Mouse (Mus musculus) layer of hippocampus, adult 18-20 months (tissue): ENCODE measurements around the gene Map10. TPM values are rescaled to one million over a fixed set of nuclear protein-coding genes. Genes with fewer than 3 reads are reported as not detected.
A peak's percentile ranks its signal among the peaks of the same experiment; 100 is the strongest.

ENCODE experiments used
- DNase-seq, 2 experiments: peaks; one replicate each; pipeline ENCODE4 v3.0.0; 2022; ENCODE audit warnings: low spot score in 2 of 2
- long read RNA-seq: library from polyadenylated mRNA; stranded (forward); transcript quantifications from one replicate; pipeline ENCODE4 v2.0.0, GENCODE M21; 2021
- total RNA-seq, 2 experiments: library from RNA; stranded (reverse); gene quantifications; 2 replicates each; pipeline ENCODE4 v1.2.3; 2021

The Map10 gene
- 1 to 10 TPM; 4.9 to 5.6 TPM for total RNA-seq
- long read RNA-seq, transcript Map10-201 (1 exons, 3,542 nt), result major isoform, 12 of 12 reads
- long read RNA-seq, partial matches to known transcripts, result 0 of 12 reads
- long read RNA-seq, other reads (novel, unspliced or antisense), result 0 of 12 reads

DNA sequence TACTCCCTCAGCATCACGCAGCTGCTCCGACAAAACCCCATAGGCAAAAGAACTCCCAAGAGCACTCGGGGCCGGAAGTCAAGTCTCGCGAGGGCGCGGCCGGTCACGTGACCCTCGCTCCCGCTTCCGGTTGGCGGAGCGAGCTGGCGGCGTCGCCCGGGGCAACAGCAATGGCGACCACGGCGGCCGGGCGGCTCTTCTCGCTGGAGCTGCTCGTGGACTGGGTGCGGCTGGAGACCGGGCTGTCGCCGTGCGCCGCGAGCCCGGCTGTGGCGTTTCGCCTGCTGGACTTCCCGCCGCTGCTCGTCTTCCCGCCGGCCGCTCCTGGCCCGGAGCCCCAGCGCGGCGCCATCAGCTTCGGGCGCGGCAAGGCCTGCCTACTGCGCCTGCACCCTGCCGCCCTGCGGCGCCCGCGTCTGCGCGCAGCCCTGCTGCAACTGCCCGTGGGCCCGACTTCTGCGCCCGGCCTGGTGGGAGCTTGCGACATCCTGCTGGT is at the start of gene Map10:
Map10 (plus strand) TSS at position 119 of the 496 bp plus-strand sequence.
- DNase-seq, result peak; percentile 87 to 94

DNA sequence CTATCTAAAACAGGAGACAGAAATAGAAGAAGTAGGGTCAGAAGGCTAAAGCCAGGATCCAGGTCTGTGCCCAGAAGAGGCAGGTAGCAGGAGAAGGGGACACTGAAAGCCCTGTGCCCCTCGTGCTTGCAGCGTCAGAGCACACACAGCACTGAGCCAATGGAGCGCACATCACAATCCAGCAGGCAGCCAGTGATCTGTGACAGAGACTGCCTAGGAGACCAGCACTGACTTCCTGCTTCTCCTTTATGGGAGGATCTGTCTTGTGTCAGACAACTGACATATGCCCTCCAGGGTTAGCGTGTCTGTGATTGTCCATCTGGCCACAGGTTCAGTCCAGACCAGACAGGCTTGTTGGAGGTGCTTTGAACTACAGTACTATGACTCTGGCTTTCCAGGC is 49.3 kb upstream of the Map10 start:
- no peak for DNase-seq

DNA sequence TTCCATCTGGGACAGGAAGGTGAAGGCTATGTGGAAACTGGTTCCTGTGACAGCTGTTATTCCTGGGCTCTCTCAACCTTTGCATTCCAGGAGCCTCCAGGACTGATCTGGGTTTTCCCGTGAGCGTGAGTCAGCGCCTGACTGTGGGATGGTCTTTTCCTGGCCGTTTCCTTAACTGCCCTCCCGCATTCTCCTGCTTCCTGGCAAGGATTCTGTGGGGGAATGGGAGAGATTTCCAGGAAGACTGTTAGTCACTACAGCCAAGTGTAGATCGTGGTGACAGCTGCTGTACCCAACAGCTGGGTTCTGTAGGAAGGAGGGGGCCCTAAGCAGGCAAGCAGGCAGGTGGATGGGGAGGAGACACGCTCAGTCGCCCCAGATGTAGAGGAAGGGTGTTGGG is 45.3 kb upstream of the Map10 start:
- DNase-seq, result no peak

DNA sequence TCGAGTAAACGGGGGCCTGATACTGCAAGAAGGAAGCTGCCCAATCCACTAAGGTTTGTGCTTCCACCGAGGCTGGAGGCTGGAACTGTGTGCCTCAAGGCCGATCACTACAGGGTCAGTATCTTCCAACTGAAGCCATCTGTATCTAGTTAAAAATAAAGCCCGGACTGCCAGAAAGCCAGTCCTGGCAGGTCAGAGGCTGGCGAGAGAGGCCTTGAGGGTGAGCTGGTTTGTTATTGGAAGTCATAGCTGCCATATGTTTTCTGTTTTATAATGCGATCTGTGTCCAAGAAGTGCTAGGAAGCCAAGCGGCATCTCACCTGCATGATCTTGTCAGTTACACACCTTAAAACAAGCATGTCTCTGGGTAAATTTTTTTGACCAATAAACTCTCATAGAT is 43.2 kb upstream of the Map10 start:
- no peak for DNase-seq

DNA sequence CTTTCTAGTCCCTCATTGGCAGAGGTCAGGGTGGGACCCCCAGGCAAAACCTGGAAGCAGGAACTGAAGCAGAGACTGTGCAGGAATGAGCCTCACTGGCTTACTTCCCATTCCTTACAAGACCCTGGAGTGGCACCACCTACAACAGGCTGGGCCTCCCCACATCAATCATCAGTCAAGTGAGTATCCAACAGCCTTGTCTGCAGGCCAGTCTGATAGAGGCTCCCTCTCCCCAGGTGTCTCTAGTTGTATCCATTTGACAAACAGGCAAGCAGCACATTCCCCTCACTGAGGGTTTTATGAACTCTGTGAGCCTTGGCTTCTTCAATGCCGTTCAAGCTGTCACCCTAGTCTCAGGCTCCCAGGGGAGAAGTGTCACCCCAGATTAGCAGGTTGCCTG is 40.8 kb upstream of the Map10 start:
- DNase-seq, result no peak

DNA sequence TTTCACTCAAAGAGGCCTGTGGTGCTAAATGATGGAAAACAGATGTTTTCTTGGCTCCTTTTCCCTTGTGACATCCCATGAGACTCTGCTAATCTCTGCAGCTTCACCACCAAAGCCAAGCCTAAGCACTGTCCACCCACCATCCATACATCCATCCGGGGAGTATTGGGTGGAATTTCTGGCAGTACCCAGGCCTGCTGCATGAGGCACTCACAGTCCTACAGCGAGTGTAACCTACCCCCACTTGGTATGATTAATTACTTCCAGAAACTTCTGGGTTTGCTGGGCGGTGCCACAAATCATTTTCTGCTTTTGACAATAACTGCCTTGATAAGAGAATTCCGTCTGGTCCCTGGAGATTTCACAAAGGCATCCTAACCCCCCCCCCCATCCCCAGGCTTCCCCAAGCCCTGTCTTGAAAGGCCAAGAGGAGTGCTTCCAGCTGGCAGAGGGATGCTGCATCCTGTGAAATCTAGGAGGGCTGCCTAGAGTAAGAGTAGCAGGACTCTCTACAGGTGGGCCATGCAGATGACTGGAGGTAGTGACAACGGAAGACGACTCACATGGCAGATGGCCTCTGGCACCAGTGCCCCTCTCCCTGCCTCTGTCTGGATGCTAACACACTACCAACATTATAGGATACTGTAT is 31.1 kb upstream of the Map10 start:
- no peak for DNase-seq

DNA sequence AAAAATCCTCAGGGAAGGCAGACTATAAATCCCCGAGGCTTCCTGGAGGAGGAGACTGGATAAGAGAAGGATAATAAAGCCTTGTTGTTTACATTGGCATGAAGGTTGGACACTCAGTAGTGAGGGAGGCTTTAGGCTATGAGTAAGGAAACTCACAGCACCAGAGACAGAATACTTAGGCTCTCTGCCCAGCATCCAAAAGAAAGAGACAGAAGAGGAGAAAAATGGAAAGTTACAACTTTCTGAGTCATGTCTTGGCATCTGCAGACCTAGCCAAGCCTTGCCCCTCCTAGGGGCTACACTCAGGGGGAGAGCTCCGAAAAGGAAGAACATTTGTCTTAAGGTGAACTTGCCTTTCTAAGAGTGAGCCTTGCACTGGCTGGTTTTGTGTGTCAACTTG is 30.0 kb upstream of the Map10 start:
- no peak for DNase-seq

DNA sequence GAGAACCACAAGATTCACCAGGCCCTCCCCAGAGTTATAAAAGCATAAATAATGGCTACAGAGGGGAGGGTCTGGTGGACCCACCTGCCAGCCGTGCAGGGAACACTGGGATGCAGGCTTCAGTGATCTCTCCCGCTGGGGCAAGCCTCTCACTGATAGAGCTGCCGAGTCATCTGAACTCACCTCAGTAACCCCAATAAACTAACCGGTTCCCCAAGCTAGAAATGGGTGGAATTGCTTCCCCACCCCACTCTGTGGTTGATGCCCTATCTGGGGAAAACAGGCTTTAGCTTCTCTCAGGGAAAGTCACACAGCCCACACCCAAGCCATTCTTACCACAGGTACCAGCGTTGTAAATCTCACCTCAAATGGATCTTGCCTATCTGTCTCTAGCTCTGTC is 28.9 kb upstream of the Map10 start:
- DNase-seq, result no peak

DNA sequence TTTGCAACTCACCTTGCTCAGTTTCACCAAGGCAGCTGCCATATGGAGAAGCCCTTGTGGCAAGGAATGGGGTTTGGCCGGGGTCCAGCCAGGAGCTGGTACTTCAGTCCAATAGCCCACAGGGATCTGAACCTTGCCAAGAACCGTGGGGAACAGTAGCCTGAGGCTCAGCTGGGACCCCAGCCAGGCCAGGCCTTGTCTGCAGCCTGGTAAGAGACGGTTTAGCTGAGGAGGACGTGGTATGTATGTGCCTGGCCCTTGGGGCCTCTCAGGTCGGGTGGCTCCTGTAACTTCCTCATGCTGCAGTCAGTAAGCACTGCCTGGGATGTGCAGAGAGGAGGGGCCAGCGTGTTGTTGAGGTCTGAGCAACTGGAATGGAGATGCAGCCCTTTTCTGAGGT is 27.8 kb upstream of the Map10 start:
- no peak for DNase-seq

DNA sequence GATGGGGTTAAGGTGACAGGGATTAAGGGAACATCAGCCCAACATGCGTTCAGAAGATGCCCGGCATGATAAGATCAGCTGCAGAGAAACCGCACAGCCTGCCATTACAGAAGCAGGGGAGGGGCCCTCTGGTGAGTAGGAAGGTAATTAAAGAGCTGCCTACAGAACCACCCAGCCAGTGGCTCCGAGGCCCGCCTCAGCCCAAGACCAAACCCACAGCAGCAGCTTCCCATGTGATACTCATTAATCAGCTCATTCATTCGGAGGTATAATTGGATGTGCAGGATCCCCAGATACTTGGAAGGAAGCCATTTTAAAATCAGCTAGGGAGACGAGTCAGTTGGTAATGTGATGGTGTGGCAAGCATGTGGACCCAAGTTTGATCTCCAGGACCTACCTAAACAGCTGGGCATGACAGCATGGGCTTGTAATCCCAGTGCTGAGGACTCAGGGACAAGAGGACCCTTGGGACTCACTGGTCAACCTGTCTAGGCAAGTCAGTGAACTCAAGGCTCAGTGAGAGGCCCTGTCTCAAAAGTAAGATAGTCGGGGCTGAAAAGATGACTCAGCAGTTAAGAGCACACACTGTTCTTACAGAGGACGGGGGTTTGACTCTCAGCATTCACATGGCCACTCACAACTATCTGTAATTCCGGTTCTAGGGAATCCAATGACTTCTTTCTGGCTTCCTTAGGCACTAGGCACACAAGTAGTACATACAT is 23.7 kb upstream of the Map10 start:
- no peak for DNase-seq

DNA sequence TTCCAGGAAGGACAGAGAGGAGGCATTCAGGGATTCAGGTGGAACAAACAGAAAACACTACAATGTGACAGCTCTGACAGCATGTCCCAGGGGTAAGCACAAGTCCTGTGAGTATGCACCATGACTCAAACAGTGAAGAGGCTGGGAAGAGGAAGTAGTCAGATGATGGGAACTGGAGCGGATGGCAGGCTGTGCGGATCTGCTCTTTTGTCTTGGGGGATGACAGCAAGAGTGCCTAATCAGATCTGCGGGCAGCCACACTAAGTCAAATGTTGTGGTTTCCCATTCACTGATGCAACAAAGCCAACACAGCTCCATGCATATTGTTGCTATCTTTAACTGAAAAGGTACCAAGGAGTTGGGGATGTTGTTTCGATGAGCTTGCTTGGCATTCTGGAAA is 20.2 kb upstream of the Map10 start:
- DNase-seq, result no peak

DNA sequence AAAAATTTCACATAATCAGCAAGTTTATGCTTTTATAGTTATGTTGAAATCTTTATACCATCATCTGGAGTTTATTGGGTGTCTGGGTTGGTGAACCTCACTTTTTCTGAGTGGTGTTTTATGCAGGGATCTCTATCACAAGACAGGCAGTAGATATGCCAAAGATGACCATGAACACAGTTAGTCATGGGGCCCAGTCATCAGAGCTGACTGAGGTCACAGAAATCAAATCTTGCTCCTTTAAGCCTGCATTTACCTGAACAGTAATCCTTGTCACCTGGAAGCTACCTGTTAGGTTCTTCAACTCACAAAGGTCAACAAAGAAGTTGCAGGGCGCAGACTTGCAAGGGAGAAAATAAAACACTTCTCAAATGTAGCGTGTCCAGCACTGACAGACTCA is 14.8 kb upstream of the Map10 start:
- DNase-seq, result no peak

DNA sequence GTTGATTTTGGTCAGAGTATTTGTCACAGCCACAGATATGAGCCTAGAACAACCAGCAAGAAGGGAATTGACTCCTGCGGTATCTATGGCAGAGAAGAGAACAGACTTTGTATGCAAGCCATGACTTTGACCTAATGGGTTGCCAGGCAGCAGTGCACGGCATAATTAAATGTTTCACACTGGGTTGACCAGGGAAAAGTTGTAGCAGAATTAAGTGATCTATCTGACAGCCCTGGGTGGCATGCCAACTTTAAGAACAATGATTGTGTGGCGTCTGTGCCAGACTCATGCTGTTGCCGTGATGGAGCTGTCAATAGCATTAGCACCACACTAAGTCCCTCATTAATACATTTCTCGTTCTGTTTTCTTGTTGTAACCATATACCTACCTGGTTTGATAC is 11.1 kb upstream of the Map10 start:
- DNase-seq, result no peak

DNA sequence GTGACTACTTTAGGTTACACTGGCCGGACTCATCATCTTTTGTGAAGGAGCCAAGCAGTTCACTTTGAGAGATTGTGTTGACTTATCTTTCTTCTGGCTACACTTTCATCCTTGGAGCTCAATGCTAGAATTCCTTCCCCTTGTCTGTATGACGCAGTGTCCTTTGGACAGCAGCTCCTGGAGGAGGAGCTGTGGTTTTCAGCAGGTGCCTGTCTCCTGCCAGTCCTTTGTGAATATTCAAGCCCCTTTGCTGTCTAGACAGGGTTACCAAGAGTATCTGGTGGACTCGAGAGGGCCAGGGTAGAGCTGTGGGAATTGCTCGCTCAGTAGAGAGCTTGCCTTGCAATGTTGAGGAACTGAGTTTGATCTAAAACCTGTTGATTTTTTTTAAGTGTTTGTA is 10.7 kb upstream of the Map10 start:
- DNase-seq, result no peak

DNA sequence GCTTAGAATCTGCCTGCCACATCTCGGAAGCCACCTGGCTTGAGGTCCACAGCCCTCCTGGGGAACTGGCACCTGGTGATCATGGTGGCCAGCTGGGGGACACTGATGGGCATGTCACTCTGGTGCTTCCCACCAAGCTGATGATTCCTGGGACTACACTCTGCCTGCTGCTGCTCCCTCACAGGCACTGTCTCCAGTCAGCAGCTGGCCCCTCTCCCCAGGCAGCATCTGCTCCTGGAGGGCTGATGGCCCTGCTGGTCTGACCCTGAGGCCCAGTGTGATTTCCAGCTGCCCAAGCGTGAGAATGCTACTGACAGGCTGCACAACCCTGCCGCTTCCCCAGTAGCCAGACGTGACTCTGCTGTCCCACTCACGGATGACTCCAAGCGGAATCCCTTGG is 9.2 kb upstream of the Map10 start:
- DNase-seq, result no peak

DNA sequence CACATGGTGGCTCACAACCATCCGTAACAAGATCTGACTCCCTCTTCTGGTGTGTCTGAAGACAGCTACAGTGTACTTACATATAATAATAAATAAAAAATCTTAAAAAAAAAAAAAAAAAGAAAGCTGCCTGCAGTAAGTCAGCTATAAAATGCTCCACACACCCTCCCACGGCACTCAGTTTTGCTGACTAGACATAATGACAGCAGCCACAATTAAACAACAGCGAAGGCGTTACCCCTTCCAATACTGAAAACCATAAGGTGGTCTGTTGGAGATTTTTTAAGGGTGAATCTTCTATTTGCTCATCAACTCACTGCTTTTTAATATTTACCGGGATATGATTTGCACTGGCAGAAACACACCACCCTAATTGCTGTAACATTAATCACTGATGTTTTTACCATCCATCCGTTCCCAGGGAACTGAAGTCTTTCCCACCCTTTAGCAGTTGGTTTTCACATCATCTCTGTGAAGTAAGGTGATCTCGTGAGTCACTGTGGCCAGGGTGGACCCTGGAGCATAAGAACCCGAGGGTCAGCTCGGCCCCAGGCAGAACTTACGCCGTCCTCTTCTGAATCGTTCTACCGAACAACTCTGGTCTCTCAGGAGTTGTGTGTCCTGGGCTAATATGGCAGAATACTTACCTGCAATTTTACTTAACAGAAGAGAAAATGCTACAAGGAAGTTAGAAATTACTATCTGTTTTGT is 7.5 kb upstream of the Map10 start:
- no peak for DNase-seq

DNA sequence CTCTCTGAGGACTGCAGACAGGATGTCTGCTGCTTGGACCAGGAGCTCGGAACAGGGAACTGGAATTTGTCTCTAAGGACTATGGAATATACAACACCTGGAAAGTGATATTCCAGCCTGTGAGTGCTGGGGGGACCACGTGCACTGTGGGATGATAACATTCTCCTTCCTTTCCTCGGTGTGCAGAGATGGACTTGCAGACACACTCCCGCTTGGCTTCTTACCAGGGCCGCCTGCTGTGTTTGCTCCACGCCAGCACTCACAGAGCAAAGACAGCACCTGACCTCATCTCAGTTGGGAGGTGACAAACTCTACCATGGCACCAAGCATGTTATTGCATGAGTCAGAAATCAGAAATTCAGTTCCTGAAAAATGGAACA is 7.0 kb upstream of the Map10 start:
- no peak for DNase-seq

DNA sequence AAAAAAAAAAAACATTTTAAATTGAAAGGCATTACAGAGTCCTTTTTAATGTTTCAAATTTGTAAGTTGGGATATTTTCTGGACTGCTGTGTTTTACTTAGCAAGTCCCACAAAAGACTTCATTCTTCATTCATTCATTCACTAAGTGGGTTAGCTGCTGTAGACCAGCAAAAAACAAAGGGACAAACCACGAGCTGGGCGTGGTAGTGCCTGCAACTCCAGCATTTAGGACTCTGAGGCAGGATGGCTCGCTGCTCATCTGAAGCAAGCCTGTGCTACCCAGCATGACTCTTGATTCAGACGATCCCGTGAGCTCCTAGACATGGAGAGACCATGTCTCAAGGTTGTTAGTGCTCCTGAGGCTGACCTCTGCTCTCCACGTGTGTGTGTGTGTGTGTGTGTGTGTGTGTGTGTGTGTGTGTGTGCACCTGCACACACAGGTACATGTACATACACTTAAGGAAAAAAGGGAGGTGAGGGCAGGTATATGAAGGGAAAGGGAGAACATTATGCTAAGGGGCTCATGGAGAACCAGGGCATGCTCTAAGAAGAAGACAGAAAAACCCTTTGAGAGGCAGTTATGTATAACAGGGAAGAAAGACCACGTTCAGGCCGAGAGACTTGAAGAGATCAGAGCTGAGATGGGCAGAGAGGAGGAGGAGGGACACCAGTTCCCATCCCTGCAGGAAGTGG is 4.3 kb upstream of the Map10 start:
- no peak for DNase-seq

DNA sequence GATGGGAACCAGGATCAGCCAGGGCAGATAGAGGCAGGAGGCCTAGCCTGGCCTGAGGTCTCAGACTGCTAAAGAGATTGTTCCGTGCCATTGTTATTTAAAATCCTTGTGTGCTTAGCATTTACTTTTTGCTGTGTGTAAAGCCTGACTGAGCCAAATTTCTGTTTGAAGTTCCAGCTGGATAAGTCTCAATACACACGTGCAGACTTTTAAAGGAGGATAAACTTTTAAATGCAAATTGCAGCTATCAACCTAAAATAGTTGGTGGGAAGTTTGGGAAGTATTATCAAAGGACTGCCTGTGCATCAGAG is 3.8 kb upstream of the Map10 start:
- no peak for DNase-seq

DNA sequence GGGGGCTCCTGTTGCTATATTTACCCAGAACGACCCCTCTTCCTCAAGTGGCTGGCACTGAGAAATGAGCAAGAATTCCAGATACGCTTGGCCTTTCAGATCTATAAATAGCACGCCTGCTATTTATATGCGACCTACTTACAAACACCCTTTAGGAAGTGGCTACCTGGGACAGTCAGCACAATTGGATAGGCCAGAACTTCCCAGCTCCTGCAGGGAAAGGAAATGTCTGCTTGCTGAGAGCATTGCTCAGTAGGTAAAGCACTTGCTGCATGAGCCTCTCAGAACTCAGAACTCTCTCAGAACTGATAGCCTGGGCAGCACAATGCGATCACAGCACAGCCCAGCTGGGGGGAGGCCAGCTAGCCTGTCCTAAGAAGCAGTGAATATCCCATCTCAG is 3.4 kb upstream of the Map10 start:
- no peak for DNase-seq

DNA sequence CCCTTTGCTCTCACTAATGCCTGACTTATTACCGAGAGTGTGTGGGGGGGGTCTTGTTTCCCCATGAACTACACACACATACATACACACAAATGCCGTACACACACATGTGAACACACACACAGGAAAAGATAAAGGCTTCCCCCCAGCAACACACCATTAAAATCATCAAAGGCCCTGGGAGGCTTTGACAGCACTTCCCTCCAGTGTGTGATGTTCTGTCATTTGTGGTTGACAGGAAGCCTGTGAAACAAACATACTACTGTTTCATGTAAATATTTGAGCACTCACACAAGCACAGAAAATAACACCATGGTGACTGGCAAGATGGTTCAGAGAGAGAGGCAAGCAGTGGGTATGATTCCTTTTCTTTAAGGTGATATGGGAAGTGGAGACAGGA is 2.4 kb upstream of the Map10 start:
- no peak for DNase-seq

DNA sequence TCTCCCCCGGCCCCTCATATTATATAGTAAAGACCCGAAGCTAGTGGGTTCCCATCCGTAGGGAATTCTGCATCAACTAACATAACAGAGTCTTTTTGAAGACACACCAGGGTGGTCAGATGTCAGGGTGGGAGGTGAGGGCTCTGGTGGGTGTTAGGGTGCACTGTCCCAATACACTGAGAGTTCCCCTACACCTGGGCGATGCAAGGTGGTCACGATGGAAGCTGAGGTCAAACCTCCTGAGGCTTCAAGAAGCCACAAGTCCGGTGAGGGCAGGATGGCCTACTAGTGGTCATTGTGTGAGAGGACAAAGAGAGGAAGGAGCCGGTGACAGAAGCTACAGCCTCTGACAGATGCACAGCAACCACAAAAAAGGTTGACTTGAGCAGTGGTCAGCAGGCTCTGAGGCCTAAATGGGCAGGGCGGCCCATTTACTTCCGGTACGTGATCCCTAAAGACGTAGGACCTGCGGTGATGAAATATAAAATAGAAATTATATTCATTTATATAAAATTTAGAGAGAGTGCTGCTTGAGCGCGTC is 389 bp upstream of the Map10 start:
- no peak for DNase-seq
